15 mouse cellular contexts compared by ENCODE assay signal in the genomic region with DNA sequence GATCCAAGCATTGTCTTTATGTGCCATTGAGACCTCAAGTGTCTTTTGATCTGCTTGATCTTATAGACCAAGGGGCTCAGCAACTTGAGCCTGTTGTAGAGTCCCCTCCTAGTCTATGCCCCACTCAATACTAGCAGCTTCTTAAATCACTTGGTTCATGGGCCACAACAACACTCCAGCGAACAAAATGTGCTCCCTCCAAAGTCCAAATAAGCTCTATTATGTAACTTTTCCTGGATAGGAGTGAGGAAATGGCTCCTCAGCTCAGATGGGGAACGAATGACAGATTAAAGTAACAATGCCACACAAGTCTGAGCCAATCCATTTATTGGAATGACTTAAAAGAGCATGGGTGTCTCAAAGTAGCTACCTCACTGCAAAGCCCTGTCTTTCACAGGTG.
"Had no signal": no experiment of that assay in that cellular context is flagged by ENCODE, and none has a peak within 500 bp of the region (broad histone marks: within the 10 kb centered on the region; RNA-seq: fewer than 3 reads in every experiment).

No protein-coding gene starts in this region.

- H3K4me1 ChIP-seq: lung, embryonic 15.5 days; megakaryocyte, embryonic 14.5 days; midbrain, embryonic 13.5 days; midbrain, embryonic 15.5 days; neural tube, embryonic 12.5 days; stomach, embryonic 15.5 days had no signal

- H3K9ac ChIP-seq: lung, embryonic 15.5 days; midbrain, embryonic 13.5 days; midbrain, embryonic 15.5 days; neural tube, embryonic 12.5 days; stomach, embryonic 15.5 days had no signal

- H3K4me3 ChIP-seq: lung, embryonic 15.5 days; megakaryocyte, embryonic 14.5 days; midbrain, embryonic 13.5 days; midbrain, embryonic 15.5 days; neural tube, embryonic 12.5 days; stomach, embryonic 15.5 days had no signal

- H3K36me3 ChIP-seq: lung, embryonic 15.5 days; midbrain, embryonic 13.5 days; midbrain, embryonic 15.5 days; neural tube, embryonic 12.5 days; stomach, embryonic 15.5 days had no signal

- H3K27me3 ChIP-seq: lung, embryonic 15.5 days; midbrain, embryonic 13.5 days; midbrain, embryonic 15.5 days; neural tube, embryonic 12.5 days; stomach, embryonic 15.5 days had no signal

- DNase-seq: lung, adult 2 months; lung, postnatal 14 days; lung, postnatal 36 days; right cerebral cortex, postnatal 14 days; thymus, adult 2 months; thymus, postnatal 25 days; thymus, postnatal 4 days had no signal

- H3K27ac ChIP-seq: lung, embryonic 15.5 days; macrophage; midbrain, embryonic 13.5 days; midbrain, embryonic 15.5 days; neural tube, embryonic 12.5 days; stomach, embryonic 15.5 days; stomach, postnatal 0 days had no signal
